Mouse (Mus musculus) liver, adult 2 months (tissue): ENCODE measurements around the gene Nme7.

Source experiments
- CTCF ChIP-seq: fragments of 200-500 bp; IDR thresholded peaks from 2 replicates; pipeline ENCODE4 v1.5.1; 2011; ENCODE audit warnings: low read depth, low read length, control low read depth
- POLR2A ChIP-seq: fragments of 200-500 bp; IDR thresholded peaks from 2 replicates; pipeline ENCODE4 v1.6.1; 2011; ENCODE audit warnings: low read length, control low read depth; ENCODE audit not compliant: insufficient read depth; ENCODE audit errors: extremely low read depth

GRCm38 (mm10) chr1:164416692-164417394 is 112.9 kb downstream of the Nme7 start:
- TF ChIP-seq POLR2A (no peak), CTCF (no peak)
